Mouse (Mus musculus): ENCODE results near the gene Cdkl1. TPM values are rescaled to one million over a fixed set of nuclear protein-coding genes. Genes with fewer than 3 reads are reported as not detected.

Cdkl1 gene
- polyA plus RNA-seq (2014; fragmentation: Illumina TruSeq; extraction: RNeasy Lipid Tissue Mini Kit (QIAGEN cat#74804); ENCODE audit: low read depth, low replicate concordance): 1.4 TPM

DNA sequence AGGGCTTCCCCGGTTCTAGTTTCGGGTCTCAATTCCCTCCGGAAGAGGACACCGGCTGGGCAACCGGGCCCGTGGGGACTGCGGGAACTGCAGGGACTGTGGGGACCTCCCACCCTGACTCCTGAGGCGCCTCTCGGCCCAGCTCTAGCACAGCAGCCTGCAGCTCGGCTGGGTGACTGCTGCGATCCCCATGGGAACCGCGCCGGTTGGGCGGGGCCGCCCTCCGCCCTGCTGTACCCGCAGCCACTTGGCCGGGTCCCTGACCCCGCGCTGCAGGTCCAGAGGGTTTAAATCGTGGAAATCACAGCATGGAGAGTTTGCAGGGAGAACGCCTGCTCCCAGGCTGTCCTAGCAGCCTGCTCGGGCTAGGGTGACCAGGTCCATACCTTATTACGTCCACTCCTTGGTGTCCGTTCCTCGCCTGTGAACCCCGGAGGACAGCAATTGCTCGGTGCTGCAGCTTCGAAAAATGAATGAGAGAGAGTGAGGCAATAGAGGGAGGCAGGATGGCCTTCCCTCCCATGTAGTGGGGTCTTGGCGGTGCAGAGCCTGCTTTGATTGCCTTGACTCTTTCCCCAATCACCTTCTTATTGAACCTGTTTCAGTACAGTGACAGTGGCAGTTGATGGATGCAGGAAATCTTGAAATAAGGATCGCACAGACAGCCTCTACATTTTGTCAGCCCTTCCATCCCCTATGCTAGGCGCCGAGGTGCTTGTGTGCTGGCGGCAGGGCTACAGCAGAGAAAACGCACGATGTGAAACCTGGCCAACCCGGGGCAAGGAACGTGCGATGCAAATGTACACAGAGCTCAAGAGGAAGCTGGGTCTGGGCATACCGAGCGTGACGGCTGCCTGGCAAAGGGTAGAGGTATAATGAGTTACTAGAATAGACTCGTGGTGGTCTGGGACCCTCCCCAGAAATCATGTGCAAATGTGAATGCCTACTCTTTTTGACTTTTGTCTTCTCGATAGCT, at the start of gene Cdkl1:
Gene Cdkl1 (minus strand): TSS at position 738 of the 976 bp plus-strand sequence.

DNA sequence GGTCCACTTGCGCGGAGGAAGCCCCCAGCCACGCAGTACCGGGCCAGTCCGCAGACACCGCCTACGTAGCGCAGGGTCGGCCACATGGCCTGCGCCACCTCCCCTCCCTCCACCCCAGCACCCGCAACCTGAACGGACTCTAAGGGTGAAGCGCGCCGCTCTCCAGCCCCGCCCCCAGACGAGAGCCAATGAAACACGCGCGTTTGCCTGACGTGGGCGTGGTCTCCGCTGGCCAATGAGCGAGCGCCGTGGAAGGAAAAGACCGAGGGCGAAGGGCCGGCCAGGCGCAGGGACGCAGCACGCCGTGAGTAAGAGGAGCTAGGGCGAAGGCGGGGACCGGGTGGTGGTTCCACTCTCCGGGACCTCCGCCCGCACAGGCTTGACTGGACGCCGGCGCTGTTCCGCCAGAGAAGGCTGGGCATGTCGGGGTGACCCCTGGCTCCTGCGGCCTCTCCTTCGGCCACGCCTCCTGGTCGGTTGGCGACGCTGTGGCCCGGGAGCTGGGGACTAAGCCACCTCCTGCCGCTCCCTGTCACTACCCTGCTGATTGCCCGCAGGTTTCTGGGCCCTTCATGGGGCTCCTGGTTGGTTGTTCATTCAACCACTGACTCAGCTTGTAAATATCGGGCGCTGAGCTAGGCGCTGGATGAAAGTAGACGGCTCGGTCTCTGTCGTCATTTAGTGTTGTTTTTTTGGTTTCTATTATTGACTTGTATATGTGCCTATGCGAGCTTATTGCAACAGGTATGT, 66.2 kb downstream of the Cdkl1 start, which contains the start of the genes L2hgdh and Atp5s:
Gene L2hgdh (minus strand): TSS at position 163 of the 750 bp plus-strand sequence.
Gene Atp5s (plus strand): TSS at position 240 of the 750 bp plus-strand sequence.

Other genes starting within 250 kb of the Cdkl1 start
- gene Vcpkmt, start 208.2 kb downstream of the Cdkl1 start, polyA plus RNA-seq (2014; fragmentation: Illumina TruSeq; extraction: RNeasy Lipid Tissue Mini Kit (QIAGEN cat#74804); ENCODE audit: low read depth, low replicate concordance): 22.0 TPM
- 119 TPM for gene Sos2, start 109.4 kb downstream of the Cdkl1 start, polyA plus RNA-seq (2014; fragmentation: Illumina TruSeq; extraction: RNeasy Lipid Tissue Mini Kit (QIAGEN cat#74804); ENCODE audit: low read depth, low replicate concordance)
- gene L2hgdh, start 66.4 kb downstream of the Cdkl1 start, polyA plus RNA-seq (2014; fragmentation: Illumina TruSeq; extraction: RNeasy Lipid Tissue Mini Kit (QIAGEN cat#74804); ENCODE audit: low read depth, low replicate concordance): 30.4 TPM
- 42.5 TPM for gene Atp5s, start 66.3 kb downstream of the Cdkl1 start, polyA plus RNA-seq (2014; fragmentation: Illumina TruSeq; extraction: RNeasy Lipid Tissue Mini Kit (QIAGEN cat#74804); ENCODE audit: low read depth, low replicate concordance)
- 9.6 TPM for gene Atl1, start 101.3 kb upstream of the Cdkl1 start, polyA plus RNA-seq (2014; fragmentation: Illumina TruSeq; extraction: RNeasy Lipid Tissue Mini Kit (QIAGEN cat#74804); ENCODE audit: low read depth, low replicate concordance)
- gene Map4k5, start 101.9 kb upstream of the Cdkl1 start, polyA plus RNA-seq (2014; fragmentation: Illumina TruSeq; extraction: RNeasy Lipid Tissue Mini Kit (QIAGEN cat#74804); ENCODE audit: low read depth, low replicate concordance): 71.6 TPM
- gene Sav1, start 195.7 kb upstream of the Cdkl1 start, polyA plus RNA-seq (2014; fragmentation: Illumina TruSeq; extraction: RNeasy Lipid Tissue Mini Kit (QIAGEN cat#74804); ENCODE audit: low read depth, low replicate concordance): 118 TPM

Data from adrenal gland, adult 10 weeks (tissue).